Mouse (Mus musculus) neural tube, embryonic 14.5 days (tissue): Measurements from ENCODE around the gene Ankrd11. TPM values are rescaled to one million over a fixed set of nuclear protein-coding genes. Genes with fewer than 3 reads are reported as not detected.

Experiments
- ATAC-seq: fragments of 200-750 bp; cut with Nextera tagmentation; 2 replicates; pipeline ENCODE4 v1.8.0; 2017; ENCODE audit warnings: low read depth, mild to moderate bottlenecking, moderate TSS enrichment, moderate library complexity
- H3K27ac ChIP-seq: fragments of 300-500 bp; sonication (generic); 2 replicates; pipeline ENCODE4 v1.5.1; 2014; ENCODE audit warnings: low read depth, mild to moderate bottlenecking, control low read depth, low read length, moderate library complexity, mixed read lengths
- H3K27me3 ChIP-seq: fragments of 300-500 bp; sonication (generic); 2 replicates; pipeline ENCODE4 v1.6.1; 2014; ENCODE audit warnings: low read length; ENCODE audit not compliant: control insufficient read depth, insufficient read depth
- H3K36me3 ChIP-seq: fragments of 300-500 bp; sonication (generic); 2 replicates; pipeline ENCODE4 v1.6.1; 2014; ENCODE audit warnings: low read length, mixed read lengths; ENCODE audit not compliant: control insufficient read depth, insufficient read depth
- H3K4me1 ChIP-seq: fragments of 300-500 bp; sonication (generic); 2 replicates; pipeline ENCODE4 v1.6.1; 2014; ENCODE audit warnings: low read length; ENCODE audit not compliant: control insufficient read depth, insufficient read depth
- H3K4me2 ChIP-seq: fragments of 300-500 bp; sonication (generic); 2 replicates; pipeline ENCODE4 v1.6.1; 2014; ENCODE audit warnings: mild to moderate bottlenecking, low read depth, low read length, control low read depth
- H3K4me3 ChIP-seq: fragments of 300-500 bp; sonication (generic); 2 replicates; pipeline ENCODE4 v1.5.1; 2014; ENCODE audit warnings: low read depth, low read length, control low read depth, mixed read lengths
- H3K9ac ChIP-seq: fragments of 300-500 bp; sonication (generic); replicated peaks from 2 replicates; pipeline ENCODE4 v1.6.1; 2014; ENCODE audit warnings: low read depth, mild to moderate bottlenecking, control low read depth, low read length, mixed read lengths
- H3K9me3 ChIP-seq: fragments of 300-500 bp; sonication (generic); 2 replicates; pipeline ENCODE4 v1.6.1; 2016; ENCODE audit warnings: low read length; ENCODE audit not compliant: control insufficient read depth
- WGBS: fragments of 180-500 bp; shearing (Covaris S2); extraction: QIAGEN DNeasy Blood & Tissue Kit; methylation state at CpG from one replicate; pipeline ENCODE4 v1.1.7; 2014; 5-methylcytosine and 5-hydroxymethylcytosine counted together
- polyA plus RNA-seq: library from polyadenylated mRNA; unstranded; fragments of >200 nt; fragmentation: Nextera tagmentation; extraction: Ambion mirVana; gene quantifications from 2 replicates; pipeline ENCODE4 v1.2.1, GENCODE M21; 2014

The Ankrd11 gene
- polyA plus RNA-seq, 1 experiment from 2014 or later: 43.8 TPM

DNA sequence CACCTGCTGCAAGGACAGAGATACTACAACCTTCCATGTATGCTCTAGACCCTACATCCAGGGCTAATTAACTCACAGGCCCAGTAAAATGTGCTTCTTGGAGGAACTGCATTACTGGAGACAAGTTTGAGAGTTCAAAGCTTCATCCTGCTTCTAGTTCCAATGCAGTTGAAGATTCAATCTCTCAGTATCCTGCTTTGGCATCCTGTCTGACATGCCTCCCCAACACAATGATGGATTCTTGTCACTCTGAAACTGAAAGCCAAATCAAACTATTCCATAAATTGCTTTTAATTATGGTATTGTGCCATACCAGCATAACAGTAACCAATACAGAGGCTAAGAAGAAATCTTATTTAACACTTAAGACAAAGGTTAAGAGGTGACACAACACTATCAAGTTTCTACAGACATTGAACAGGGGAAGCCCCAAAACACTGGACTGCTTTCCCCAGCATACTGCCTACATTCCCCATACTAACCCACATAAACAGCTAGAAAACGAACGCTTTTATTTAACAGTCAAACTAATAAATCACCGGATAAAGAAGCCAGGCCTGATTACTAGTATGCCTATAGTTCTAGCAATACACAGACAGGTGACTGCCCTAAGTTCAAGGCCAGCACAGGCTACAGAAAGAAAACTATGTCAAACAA, 72.0 kb downstream of the Ankrd11 start:
- H3K27me3 ChIP-seq: no peaks in the 10 kb centered on the region
- no peak overlapping the region for H3K4me2 ChIP-seq
- no peaks in the 10 kb centered on the region for H3K9me3 ChIP-seq
- H3K27ac ChIP-seq: no peak overlapping the region
- H3K4me1 ChIP-seq: no peaks in the 10 kb centered on the region
- no peak for ATAC-seq
- no peaks in the 10 kb centered on the region for H3K36me3 ChIP-seq
- no peak overlapping the region for H3K4me3 ChIP-seq
- WGBS: 94% methylated on average over 3 of the region's 3 CpGs
- no peak overlapping the region for H3K9ac ChIP-seq

DNA sequence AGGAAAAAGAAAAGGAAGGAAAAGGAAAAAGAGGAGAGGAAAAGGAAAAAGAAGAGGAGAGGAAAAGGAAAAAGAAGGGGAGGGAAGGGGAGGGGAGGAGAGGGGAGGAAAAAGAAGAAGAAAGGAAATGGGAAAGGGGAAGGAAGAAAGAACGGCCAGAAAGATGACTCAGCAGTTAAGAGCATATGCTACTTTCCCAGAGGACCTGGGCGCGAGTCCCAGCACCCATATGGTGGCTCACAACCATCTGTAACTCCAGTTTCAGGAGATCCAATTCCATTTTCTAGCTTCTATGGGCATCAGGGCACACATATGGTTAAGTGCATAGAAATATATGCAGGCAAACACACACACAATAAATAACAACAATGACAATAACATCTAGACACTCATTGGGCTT, 73.9 kb downstream of the Ankrd11 start:
- no peak overlapping the region for H3K4me2 ChIP-seq
- no peak overlapping the region for H3K4me3 ChIP-seq
- WGBS: 94% methylated on average over 3 of the region's 3 CpGs
- H3K4me1 ChIP-seq: no peaks in the 10 kb centered on the region
- H3K27ac ChIP-seq: no peak overlapping the region
- no peak for ATAC-seq
- H3K9me3 ChIP-seq: no peaks in the 10 kb centered on the region
- no peak overlapping the region for H3K9ac ChIP-seq
- no peaks in the 10 kb centered on the region for H3K27me3 ChIP-seq
- no peaks in the 10 kb centered on the region for H3K36me3 ChIP-seq

DNA sequence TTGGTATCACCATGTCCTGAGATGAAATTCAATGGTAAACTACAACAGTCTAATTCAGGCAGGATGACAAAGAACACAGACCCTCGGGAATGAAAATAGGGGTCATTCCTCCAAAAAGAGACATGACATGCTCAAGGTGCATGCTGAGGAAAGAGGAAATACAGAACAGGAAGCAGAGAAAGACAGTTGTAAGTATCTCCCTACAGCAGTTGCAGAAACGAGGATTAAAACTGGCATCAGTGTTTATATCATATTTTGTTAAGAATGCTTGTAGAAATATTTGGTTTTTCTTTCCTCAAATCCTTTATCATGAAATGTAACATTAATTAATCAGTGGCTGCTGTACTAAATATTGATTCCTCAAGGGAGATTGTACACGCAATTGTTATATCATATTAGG, 75.4 kb downstream of the Ankrd11 start:
- Histone ChIP-seq H3K4me1 (no peaks in the 10 kb centered on the region), H3K4me3 (no peak overlapping the region), H3K9me3 (no peaks in the 10 kb centered on the region), H3K27ac (no peak overlapping the region), H3K27me3 (no peaks in the 10 kb centered on the region), H3K9ac (no peak overlapping the region), H3K4me2 (no peak overlapping the region), H3K36me3 (no peaks in the 10 kb centered on the region)
- 87% methylated on average over 3 of the region's 3 CpGs for WGBS
- ATAC-seq: no peak

DNA sequence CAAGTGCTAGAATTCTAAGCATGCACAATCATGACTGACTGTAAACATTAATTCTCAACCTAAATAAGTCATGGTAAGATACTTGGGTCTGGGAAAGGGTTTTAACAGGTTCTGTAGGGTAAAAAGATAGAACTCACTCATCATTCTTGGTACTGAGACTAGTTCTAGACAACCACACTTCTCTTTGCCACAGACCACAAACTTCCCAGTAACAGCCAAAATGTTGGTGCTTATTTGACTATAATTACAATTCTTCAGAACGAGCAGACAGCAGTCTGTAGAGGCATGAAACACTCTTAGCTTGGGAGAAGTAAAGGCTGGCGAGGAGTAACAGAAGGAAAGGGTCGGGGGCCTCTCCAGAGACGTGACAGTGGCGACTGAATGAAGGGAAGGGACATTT, 80.0 kb downstream of the Ankrd11 start:
- no peaks in the 10 kb centered on the region for H3K4me1 ChIP-seq
- H3K27ac ChIP-seq: no peak overlapping the region
- 57% methylated on average over 5 of the region's 5 CpGs for WGBS
- no peak overlapping the region for H3K4me2 ChIP-seq
- no peak for ATAC-seq
- no peaks in the 10 kb centered on the region for H3K36me3 ChIP-seq
- H3K9me3 ChIP-seq: no peaks in the 10 kb centered on the region
- H3K27me3 ChIP-seq: no peaks in the 10 kb centered on the region
- no peak overlapping the region for H3K4me3 ChIP-seq
- H3K9ac ChIP-seq: no peak overlapping the region

DNA sequence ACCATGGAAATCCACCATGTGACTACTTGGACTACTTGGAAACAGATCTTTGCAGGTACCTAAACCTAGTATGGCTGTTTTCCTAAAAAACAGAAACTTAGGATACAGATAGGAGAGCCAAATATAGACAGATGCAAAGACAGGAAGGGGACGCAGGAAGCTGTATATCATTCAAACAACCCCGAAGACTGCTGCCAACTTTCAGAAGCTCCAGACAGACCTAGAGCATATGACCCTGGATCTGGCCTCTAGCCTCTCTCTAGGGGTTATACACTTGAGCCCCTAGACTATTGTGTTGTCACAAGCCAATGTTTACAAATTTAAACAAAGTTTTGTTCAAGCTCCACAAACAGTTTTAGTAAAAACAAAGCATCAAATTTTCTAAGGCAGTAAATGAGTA, 80.6 kb downstream of the Ankrd11 start:
- no peaks in the 10 kb centered on the region for H3K36me3 ChIP-seq
- H3K4me3 ChIP-seq: no peak overlapping the region
- no peaks in the 10 kb centered on the region for H3K4me1 ChIP-seq
- no peak for ATAC-seq
- H3K27me3 ChIP-seq: no peaks in the 10 kb centered on the region
- no peak overlapping the region for H3K9ac ChIP-seq
- no peak overlapping the region for H3K4me2 ChIP-seq
- H3K27ac ChIP-seq: no peak overlapping the region
- H3K9me3 ChIP-seq: no peaks in the 10 kb centered on the region
- WGBS: 57% methylated on average over 2 of the region's 2 CpGs

DNA sequence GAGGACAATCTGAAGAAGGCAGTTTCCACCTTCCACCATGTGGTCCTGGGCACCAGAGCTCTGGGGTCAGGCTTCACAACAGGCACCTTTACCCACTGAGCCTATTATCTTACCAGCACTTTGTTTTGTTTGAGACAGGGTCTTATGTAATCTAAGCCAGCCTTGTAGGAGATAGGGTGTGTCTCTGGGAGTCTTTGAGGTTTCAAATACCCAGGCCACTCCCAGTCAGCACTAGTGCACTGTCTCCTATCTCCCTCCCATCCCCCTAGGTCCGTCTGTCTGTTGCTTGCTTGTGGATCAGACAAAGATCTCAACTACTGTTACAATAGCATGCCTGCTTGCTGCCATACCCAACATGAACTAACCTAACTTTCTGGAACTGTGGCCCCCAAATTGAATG, 81.1 kb downstream of the Ankrd11 start:
- Histone ChIP-seq H3K36me3 (no peaks in the 10 kb centered on the region), H3K27ac (no peak overlapping the region), H3K9ac (no peak overlapping the region), H3K4me1 (no peaks in the 10 kb centered on the region), H3K4me2 (no peak overlapping the region), H3K27me3 (no peaks in the 10 kb centered on the region), H3K9me3 (no peaks in the 10 kb centered on the region), H3K4me3 (no peak overlapping the region)
- 18% methylated on average over 1 of the region's 1 CpGs for WGBS
- no peak for ATAC-seq

DNA sequence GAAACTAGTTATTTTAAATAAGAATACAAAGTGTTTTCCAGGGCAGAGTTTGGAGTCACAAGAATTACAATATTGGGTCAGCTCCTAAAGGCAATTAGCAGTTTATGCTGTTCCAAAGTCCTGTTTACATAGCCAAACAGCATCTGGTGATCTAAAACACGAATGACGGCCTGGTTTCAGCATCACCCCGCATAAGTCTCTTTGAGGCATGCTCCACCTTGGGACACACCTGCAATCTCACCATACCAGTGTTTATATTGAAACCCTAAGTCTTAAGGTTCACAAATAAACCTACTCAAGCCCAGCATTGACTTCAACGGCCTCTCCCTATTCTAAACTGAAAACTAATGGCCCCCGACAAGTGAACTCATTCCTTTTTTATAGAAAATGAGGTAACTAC, 81.8 kb downstream of the Ankrd11 start:
- Histone ChIP-seq H3K27ac (no peak overlapping the region), H3K9me3 (no peaks in the 10 kb centered on the region), H3K27me3 (no peaks in the 10 kb centered on the region), H3K36me3 (no peaks in the 10 kb centered on the region), H3K4me1 (no peaks in the 10 kb centered on the region), H3K4me3 (no peak overlapping the region), H3K9ac (no peak overlapping the region), H3K4me2 (no peak overlapping the region)
- 90% methylated on average over 5 of the region's 5 CpGs for WGBS
- ATAC-seq: no peak

DNA sequence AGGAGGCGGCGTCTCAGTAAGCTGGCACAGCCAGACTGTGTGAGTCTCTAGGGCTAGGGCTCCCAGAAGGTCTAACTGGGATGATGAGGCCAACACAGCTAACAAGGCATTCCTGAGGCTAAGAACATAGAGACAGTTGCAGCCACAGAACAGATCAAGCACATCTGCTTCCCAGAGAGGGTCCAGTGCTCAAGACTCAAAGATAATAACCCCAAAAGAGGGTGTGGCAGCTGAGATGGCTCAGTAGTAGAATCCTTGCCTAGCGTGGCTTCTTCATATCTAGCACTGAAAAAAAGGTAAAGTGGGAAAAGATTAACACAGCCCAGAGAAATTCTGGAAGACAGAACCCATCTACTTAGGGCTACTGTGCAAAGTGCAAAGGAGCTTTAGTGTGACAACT, 86.1 kb downstream of the Ankrd11 start:
- Histone ChIP-seq H3K27ac (no peak overlapping the region), H3K4me2 (no peak overlapping the region), H3K27me3 (no peaks in the 10 kb centered on the region), H3K4me3 (no peak overlapping the region), H3K9ac (no peak overlapping the region), H3K9me3 (no peaks in the 10 kb centered on the region), H3K4me1 (no peaks in the 10 kb centered on the region), H3K36me3 (no peaks in the 10 kb centered on the region)
- ATAC-seq: no peak
- 88% methylated on average over 3 of the region's 3 CpGs for WGBS

DNA sequence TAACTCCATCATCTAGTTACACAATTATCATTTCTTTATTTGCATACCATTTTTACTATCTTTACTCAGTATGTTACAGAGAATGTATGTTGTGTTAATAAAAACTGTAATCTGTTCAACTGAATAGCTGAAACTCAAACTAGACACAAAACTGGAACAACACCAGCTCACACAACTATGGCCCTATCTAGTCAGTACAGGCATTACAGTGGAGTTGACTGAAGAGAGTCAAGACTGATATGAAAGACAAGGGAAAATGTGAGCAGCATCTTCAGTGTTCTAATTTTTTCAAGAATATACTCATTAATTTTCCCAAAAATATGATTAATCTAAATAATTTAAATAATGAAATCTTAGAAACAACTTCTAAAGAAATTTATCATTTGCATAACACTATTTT, 86.9 kb downstream of the Ankrd11 start:
- ATAC-seq: no peak
- peaks cover 1% of the 10 kb centered on the region; the same call in 1 of the 2 replicates for H3K4me1 ChIP-seq
- H3K4me3 ChIP-seq: no peak overlapping the region
- no peaks in the 10 kb centered on the region for H3K27me3 ChIP-seq
- no peak overlapping the region for H3K9ac ChIP-seq
- H3K36me3 ChIP-seq: no peaks in the 10 kb centered on the region
- H3K27ac ChIP-seq: no peak overlapping the region
- H3K4me2 ChIP-seq: no peak overlapping the region
- H3K9me3 ChIP-seq: no peaks in the 10 kb centered on the region
